Mouse (Mus musculus): Measurements from ENCODE around the gene Oprl1. TPM values are rescaled to one million over a fixed set of nuclear protein-coding genes. Genes with fewer than 3 reads are reported as not detected.

The Oprl1 gene
- total RNA-seq (2021): 1.6 and 1.9 TPM in 2 replicates
- long read RNA-seq, partial matches to known transcripts: 1 of 3 reads
- long read RNA-seq, other reads (novel, unspliced or antisense): 0 of 3 reads

DNA sequence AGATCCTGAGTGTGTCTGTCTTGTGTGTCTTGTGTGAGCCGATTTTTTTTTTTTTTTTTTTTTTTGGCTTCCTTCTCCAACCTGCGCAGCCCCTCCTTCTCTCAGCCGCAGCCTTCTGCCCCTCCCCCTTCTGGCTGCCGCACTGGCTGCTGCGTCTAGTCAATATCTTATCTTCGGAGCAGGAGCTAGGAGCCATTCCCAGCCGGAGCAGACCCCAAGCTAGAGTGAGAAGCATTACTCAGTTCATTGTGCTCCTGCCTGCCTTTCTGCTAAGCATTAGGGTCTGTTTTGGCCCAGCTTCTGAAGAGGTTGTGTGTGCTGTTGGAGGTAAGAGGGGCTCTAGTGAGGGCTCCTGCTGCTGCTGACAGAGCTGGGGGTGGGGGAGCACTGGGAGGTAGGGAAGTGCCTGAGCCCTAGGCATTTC lies at the start of gene Oprl1:
Gene Oprl1, plus strand, starts transcription at position 114 of the 424 bp plus-strand sequence.
- no peak for DNase-seq

DNA sequence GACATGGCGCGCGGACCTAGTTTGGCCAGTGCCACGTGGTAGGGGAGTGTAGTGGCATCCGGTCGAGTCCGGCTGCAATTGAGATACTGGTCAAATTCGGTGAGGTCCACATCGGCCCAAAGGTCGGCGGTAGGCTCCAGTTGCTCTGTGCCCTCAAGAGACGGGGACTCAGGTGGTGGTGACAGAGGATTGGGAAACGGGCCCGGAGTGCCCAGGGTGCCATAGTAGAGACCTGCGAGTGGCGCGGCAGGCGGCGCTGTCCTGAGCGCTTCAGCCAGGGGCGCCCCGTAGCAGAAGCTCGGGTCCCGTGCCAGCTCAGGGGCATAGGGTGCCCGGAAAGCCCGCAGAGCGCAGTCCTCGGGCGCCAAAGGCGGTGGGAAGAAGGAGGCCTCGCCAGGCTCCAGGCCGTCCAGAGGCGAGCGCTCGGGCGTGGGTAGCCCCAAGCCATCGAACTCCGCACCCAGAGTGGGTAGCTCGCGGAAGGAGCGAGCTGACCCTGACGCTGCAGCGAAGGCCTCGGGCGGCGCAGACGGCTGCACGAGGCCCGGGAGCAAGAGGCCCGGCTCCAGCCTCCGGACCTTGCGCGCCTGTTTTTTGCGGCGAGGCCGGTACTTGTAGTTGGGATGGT lies 44.4 kb upstream of the Oprl1 start:
- peak; percentile 22 for DNase-seq

DNA sequence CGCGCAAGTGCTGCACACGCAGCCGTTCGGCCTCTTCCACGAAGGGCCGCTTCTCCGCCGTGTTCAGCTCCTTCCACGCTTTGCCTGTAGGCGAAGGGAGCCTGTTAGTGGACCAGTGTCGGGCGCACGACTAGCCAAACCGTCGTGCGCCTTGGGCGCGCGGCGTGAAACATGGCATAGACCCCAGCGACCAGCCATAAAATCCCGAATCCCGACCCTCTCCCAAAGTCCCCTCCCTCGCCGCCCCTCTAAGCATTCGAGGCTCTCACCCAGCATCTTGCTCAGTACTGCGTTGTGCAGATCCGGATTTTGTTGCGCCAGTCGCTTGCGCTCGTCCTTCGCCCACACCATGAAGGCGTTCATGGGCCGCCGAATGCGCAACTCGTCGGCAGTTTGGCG lies 43.9 kb upstream of the Oprl1 start:
- no peak for DNase-seq

DNA sequence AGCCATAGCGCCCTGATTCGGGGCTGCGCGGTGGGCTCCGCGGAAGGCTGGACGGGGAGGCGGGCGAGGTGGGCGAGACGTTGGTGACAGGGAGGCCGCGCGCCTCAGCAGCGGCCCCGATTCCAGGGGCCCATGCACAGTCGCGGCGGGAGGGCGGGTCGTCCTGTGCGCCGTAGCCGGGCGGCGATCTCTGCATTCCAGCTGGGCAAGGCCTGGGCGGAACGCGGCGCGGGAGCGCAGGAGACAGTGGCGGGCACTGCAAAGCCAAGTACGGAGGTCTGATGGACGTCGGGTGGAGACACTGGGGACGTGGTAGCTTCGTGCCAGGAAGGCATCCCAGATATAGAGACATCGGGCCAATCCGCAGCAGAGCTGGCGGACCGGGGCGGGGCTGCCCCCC lies 43.5 kb upstream of the Oprl1 start, which contains the start of gene Sox18:
Gene Sox18, minus strand, starts transcription at position 315 of the 400 bp plus-strand sequence.
- peak; percentile 65 for DNase-seq

DNA sequence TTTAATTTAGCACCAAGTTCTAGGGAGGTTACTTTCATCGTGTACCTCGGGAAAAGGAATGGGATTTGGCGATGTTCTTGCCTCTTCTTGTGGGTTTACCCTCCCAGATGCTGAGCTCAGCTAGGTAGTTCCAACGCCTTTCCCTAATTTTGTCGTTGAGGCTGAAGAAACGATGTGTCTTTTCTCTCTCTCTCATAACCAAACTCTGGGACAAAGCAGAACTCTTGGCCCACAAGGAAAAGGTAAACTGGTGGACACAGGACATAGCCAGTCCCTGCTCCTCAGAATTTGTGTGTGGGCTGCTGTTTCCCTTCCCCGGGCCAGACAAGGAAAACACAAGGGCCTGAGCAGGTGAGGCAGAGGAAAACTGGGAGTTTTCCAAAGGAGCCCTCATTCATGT lies 42.8 kb upstream of the Oprl1 start:
- DNase-seq: no peak

DNA sequence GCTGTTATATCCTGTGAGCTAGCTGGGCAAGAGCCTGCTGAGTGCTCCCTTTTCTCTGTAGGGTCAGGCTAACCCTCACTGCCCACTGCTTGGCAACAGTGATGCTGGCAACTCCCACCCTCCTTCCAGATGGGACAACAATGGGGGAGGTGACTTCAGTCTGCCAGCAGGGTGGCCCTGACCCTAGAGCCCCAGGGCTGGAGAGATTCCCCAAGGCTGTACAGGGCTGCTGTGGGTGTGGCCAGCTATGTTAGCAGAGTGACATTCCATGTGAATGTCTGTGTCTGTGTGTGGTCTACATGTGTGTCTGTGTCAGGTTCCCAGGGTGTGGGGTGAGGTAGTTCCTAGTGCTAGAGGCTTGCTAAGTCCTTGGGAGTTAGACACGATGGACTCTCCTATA lies 41.3 kb upstream of the Oprl1 start:
- peak; percentile 26 for DNase-seq

DNA sequence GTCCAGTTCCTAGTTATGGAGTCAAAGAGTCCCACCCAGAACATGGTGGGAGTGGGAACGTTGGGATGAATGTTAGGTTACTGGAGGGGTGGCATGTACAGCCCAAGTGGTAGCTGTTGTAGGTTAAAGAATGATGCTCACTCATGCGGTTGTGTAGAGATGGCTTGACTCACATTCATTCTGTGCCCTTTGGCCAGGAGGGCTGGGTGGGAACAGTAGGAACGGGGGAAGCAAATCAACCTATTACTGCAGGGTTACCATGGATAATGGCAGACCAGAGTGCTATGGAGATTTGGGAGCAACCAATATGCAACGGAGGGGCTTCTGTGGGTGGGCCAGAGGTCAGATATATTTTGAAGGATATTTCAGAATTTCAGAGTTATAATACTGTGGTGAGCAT lies 39.9 kb upstream of the Oprl1 start:
- DNase-seq: no peak

DNA sequence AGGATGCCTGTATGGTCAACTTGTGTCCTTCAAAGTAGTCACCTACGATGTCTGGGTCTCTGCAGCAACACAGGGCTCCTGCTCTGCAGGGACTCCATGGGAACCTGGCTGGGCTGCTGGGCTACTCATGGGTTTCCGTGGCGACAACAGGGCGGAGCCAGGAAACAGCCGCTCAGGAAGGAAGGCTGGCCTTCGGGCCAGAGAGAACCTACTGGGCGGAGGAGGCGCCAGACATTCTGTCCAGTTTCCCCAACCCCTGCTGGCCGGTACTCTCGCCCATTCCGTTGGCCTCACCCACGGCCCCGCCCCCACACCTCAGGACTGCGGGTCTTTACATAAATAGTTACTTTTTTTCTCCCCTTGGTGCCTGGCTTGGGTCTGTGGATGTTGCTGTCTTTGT lies 39.4 kb upstream of the Oprl1 start:
- peak; percentile 73 for DNase-seq

DNA sequence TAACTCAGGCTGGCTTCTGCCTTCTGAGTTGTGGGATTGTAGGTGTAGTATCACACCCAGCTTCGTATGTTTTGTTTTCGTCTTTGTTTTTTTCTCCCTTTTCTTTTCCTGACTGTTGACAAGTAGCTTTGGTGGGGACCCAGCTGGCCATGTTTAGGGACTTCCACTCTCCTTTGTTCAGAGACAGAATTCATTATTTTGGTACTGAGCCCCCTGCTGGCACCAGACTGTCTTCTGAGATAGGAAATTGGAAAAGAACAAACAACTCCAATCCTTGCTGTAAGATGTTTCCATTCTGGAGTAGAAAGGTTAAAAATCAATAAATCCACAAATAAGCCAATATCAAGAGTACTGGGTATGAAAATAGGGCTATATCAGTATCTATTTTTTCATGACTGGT lies 38.4 kb upstream of the Oprl1 start:
- no peak for DNase-seq

DNA sequence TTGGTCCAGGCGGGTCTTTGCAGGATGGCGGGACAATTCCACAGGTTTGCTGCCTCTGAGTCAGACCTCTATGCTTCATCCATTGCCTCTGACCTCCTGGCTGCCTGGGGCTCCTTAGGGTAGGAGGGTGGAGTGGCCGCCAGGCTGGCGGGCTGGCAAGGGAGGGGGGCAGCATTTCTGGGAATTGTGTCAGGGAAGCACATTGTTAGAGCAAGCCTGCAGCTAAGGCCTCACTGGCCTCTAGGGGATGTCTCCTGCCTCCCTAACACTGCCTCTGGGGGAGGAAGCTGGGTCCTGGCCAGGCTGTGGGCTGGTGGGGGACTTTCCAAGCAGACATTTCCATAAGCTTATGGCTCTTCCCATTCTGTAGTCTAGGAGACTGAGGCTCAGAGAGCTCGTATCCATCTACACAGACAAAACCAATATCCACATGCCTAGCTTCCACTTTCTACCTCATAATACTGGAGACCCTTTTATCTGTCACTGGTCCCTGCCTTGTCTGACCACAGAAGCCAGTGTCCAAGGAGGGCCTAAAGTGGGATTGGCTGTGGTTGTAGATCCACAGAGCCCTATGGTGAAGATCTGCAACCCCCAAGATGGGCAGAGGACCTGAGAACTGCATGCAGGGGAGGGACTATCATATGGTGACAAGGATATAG lies 37.6 kb upstream of the Oprl1 start:
- DNase-seq: peak; percentile 33

DNA sequence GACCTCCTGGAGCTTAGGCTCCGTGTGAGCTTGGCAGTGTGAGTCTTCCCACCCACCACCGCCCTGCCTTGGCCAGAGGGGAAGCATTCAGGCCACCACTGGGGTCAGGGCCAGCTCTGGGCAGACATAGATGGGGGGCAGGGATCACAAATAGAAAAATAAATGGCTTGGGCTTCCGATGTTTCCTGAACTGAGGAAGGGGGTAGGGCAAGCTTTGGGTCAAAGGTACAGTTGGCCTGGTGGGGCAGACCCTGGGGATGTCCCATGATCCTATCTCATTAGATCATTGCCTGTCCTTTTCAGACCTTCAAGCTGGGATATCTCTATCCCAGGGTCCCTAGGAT lies 37.1 kb upstream of the Oprl1 start:
- no peak for DNase-seq

DNA sequence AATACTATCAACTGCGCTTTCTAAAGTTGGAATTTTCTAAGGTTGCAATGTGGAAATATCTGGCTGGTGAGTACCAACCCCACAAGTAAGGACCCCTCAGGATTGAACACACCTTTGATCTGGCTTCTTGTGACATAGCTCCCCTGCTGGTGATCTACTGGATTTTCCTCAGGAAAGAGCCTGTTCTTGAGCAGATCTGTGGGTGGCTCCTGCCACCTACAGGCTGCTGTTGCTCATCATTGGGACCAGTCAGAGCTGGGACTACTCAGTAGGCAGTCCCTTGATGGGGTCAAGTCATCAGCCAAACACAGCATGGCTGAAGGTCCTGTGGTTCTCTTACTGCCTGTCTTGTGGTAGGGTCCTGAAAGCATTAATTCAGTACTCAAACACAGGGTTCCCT lies 36.0 kb upstream of the Oprl1 start:
- peak; percentile 66 for DNase-seq

DNA sequence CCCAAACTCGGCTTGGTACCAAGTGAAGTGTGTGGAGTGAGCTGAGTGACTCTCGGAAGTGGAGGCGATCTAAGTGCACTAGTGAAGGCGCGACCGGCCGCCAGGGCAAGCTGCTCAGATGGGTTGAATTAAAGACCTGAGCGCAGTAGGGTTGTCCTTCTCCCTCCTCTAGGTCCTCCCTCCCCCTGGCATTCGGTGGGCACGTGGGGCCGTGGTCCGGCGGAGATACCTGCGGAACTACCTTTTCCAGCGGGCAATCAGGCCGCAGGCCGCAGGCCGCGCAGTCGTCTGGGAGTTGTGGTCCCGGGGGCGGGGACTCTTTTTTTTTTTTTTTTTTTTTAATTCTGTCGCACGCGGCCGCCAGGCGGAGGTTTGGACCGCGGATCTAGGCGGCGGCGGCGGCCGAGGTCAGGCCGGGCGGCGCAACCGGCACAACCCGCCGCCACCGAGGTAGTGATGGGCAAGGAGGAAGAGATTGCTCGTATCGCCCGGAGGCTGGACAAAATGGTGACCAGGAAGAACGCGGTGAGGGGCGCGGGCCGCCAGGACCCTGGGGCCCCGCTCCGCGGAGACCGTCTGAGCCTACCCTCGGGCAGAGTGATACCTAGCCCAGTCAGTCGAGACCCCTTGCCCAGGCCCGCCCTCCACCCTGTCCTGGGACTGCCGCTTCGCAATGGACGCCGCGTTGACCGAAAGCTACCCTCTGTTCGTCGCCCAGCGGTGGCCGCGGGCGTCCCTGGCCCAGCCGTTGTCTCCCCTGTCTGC lies 34.7 kb upstream of the Oprl1 start, which contains the start of gene Tcea2:
Gene Tcea2, plus strand, starts transcription at position 360 of the 765 bp plus-strand sequence.
- DNase-seq: peak; percentile 70

DNA sequence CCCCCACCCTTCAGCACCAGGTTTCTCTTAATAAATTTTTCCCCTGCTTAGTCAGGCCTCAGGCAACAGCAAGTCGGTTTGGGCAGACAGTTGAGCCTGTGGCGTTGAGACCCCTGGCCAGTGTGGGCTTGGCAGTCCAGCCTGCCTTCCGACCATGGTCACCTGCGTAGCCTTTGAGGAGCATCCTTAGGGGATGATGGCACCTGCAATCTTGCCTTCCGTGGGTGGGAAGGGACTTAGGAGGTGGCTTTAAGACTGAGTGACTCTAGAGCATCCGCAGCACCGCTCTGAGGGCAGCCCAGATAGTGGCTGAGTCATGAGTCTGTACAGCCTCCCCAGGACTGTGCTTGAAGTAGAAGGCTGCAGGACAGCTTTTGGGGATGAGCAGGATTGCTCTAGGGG lies 34.1 kb upstream of the Oprl1 start:
- no peak for DNase-seq

DNA sequence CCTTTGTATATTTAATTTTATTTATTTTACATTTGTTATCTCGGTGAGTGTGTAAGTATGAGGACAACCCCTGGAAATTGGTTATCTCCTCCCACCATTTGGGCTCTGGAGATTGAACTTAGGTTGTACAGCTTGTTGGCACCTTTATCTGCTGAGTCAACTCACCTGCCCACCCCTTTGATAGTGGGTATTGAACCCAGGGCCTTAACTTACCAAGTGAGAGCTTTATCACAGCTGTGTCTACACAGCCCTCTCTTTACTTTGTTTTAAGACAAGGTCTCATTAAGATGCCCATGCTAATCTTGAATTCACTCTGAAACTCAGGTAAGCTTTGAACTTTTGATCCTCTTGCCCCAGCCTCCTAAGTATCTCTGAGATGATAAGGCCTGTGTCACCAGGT lies 32.8 kb upstream of the Oprl1 start:
- no peak for DNase-seq

DNA sequence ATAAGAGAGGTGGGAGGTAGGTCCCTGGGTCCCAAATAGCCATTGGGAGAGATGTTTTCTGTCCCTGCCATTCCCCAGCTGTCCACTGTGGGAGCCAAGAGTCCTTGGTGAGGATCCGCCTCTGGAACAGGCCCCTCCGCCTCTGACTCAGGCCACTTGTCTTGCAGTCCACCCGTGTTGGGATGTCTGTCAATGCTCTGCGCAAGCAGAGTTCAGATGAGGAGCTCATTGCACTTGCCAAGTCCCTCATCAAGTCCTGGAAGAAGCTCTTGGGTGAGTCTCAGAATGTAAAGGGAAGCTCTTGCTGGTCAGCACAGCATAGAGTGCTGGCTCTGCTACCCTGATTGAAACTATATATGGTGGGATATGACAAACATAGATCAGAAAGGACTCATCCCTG lies 31.4 kb upstream of the Oprl1 start:
- DNase-seq: no peak

DNA sequence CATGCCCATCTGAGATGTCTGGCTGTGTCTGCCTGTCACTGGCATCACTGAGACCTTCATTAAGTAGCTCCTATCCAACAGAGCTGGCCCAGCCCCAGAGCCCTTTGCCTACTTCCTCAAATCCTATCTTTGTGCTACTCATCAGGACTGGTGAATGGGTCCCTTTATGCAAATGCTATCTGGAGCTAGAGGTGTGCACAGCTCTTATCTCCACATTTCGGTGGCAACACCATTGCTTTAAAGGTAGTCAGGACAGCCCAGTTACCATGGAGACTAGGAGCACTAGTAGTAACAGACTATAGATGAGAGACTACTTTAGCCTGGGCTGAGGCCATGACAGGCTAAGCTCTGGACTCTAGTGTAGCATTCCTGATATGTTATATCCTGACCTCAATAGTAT lies 30.1 kb upstream of the Oprl1 start:
- DNase-seq: no peak

DNA sequence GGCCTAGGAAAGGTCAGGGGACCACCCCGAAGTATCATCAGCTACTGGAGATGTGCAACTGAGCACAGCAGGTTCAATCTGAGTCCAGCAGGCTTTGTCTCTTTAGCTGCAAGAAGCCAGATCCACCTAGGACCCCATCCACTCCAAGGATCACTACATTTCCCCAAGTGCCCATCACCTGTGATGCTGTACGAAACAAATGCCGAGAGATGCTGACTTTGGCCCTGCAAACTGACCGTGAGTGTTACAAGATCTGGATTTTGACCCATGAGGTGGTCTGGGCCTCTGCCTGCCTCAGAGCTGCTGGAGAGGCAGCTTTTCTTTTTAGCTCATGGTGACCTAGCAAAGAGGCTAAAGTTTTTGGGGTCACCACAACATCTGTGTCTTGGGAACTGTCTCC lies 29.1 kb upstream of the Oprl1 start:
- DNase-seq: no peak

DNA sequence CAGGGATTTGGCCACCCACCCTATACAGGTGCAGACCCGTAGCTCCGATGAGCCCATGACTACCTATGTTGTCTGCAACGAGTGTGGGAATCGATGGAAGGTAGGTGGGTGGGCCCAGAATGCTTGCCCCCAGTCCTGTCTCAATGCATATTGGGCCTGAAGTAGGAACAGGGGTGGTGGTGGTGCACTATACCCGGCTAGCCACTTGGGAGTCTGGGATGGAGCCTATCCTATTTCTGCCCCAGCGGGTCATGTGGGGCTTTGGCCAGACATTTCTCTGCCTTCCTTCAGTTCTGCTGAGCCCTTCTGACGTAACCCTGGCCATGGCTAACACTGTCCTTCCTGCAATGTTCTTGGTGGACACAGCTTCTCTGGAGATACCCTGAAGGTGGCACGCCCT lies 27.2 kb upstream of the Oprl1 start:
- no peak for DNase-seq

DNA sequence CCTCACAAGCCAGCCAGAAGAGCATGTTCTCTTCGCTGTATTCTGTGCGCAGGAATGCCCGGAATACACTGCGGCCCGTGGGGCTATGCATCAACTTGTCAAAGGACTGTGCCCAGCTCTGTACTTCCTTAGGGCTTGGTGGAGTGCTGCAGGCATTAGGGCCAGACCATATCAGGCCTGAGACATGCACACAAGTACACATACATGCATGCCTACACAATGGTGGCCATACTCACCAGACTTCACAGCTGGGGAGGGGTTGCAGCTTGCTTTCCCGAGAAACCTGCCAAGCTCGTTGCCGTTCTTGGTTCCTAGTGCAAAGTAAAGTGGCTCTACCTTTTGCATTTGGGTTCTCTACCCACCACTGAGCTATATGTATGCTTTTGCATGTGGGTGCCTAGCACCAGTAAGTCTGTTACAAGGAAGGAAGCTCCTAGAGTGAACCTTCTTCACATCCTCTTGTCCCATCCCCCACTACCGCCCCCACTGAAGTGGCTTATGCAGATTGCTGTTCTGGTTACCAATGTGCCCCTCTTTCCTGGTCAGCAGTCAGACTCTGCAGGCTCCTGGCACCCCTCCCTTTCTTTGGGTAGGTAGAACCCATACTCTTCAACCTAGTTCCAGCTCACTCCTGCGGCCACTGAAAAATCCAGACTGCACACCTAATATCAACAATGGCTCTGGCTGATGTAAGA lies 25.2 kb upstream of the Oprl1 start:
- DNase-seq: no peak

DNA sequence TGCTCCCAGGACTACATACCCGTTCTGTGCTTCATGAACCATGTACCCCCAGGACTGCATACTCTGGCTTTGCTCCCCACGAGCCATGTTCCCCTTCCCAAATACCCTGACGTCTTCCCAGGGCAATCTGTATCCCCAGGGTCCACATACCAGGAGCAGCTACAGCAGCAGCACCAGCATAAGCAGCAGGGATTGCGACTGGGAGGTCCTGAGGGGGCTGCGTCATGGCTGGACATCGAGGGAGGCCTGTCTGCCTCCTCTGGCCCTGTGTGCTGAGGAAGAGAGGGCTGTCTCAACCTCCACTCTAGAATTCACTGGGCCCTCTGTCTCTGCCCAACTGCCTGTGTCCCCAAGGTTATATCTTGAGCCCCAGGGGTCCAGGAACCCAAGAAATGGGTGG lies 23.7 kb upstream of the Oprl1 start:
- no peak for DNase-seq

DNA sequence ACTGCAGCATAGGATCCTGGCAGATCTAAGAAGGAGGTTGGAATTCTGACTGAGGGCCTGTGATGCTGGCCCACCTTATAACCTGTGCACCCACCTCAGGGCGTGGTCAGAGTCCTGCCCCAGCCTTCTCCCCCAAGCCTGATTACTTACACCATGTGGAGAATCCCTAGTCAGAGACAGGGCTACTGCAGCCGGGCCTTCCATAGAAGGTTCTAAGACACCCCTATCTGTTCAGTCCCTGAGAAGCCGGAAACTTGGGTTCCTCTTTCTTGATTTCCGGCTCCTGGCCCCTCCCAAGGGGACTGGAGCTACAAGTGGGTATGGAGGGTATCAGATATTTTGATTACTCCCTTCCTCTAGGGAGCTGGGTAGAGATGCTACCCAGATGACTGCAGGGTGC lies 23.2 kb upstream of the Oprl1 start:
- no peak for DNase-seq

DNA sequence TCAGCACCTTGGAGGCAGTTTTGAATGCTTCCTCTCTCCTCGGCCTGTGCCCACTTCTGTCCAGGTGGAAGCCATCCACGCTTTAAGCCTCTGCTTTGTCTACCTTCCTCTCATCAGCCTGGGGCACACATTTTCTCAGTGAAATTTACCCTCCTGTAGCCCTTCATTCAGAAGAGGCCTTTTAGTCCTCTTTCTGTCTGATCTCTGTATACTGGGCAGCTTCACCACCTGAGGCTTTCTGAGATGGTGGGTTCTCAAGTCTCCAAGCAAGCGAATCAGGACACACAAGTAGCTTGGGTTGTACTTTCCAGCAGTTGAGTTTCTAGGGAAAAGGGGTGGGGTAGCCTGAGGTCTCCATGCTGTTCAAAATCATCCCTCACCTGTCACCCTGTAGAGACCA lies 22.5 kb upstream of the Oprl1 start:
- DNase-seq: no peak

Measured in adrenal gland, postnatal 25 days (tissue).